Mouse (Mus musculus) neural tube, postnatal 0 days (tissue): ENCODE data around the gene Defb19. TPM values are rescaled to one million over a fixed set of nuclear protein-coding genes. Genes with fewer than 3 reads are reported as not detected.

Experiments used
- polyA plus RNA-seq: library from polyadenylated mRNA; unstranded; fragments of >200 nt; fragmentation: Nextera tagmentation; extraction: Ambion mirVana; gene quantifications from 2 replicates; pipeline ENCODE4 v1.2.1, GENCODE M21; 2015

Defb19 gene
- polyA plus RNA-seq = not detected in 2 replicates

DNA sequence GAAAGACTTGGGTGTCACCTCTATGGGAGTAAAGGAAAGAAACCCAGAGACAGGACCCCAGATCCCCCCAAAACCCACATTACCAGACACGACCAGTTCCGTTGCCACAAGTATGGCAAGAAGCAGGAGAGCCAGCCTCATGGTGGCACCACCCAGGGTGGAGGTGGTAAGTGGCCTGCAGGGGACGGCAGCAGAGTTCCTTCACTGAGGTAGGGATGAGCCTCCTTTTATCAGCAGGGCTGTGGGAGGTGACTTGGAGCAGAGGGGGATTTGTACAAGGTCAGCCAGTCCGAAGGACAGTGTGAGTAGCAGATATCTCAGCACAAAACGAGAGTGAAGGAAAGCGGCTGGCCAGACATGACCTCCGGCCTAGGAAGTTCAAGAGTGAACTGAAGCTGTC, at the start of gene Defb19:
Gene Defb19 (minus strand): TSS at position 206 of the 400 bp plus-strand sequence.

DNA sequence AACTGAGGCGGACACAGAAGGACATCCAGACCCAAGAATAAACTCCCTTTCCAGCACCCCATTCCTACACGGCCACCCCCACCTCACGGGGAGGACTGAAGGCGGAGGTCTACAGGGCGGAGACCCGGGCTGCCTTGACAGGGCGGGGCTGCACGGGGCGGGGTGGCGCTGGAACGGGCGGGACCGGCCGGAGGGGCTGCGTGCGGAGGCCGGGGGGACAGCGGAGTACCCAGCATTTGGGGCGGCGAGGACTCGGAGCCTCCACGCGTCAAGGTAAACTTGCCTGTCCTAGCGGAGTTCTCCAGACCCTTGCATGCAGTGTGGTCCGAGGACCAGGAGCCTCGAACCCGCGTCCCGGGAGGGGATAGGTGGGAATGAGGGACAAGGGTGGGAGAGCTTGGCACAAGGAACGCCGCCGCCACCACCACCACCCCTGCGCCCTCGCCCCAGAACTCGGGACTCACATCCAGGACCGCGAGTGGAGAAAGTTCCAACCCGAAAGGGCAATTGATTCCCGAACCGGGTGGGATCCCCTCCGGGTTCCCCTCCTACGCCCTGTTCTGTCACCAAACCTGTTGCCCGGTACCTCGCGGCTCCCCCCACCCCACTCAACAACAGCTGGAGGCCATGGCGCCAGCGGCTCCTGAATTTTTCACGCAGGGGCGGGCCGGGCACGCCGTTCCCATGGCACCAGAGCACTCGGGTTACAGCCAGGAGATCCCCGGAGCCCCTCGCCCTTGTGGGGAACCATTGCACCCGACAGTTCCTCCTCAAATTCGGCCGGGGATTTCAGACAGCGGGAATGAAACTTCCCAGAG, 46.9 kb upstream of the Defb19 start, which contains the start of gene Rem1:
Gene Rem1 (plus strand): TSS at position 178 of the 818 bp plus-strand sequence.

DNA sequence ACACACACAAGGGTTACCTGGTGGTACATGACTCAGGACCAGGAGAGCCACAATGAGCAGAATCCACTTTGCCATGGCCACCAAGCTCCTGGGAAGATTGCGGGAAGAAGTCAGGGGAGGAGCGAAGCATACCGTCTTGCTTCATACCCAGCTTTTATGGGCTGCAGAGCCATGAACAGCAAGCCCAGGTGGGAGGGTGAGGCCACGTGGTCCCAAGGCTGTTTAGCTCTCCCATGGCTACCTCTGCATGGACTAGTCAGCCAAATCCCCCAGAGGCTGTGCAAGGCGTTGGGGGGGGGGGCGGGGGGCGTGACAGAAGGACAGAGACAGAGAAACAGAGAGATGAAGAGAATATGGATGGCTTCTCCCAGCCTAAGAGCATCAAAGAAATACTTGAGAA, 42.8 kb upstream of the Defb19 start, which contains the start of gene Defb25:
Gene Defb25 (minus strand): TSS at position 101 of the 400 bp plus-strand sequence.

DNA sequence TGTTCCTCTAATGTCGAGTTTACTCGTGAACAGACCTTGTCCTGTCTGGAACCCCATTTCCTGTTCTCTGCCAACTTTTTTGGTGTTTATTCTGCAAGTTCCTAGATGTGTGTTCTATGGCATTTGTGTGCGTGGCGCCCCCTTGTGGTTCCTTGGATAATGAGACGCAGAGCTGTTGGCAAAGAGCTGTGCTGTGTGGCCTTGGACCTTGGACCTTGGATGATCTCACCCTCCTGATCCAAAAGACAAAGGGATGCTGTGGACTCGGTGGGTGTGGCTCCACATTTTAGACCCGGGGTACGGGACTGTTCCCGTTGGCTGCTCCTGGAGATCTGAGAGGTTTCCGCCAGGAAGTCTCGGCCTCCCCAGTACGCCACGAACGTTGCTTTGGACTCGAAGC, 23.9 kb upstream of the Defb19 start, which contains the start of gene Defb36:
Gene Defb36 (plus strand): TSS at position 271 of the 400 bp plus-strand sequence.

DNA sequence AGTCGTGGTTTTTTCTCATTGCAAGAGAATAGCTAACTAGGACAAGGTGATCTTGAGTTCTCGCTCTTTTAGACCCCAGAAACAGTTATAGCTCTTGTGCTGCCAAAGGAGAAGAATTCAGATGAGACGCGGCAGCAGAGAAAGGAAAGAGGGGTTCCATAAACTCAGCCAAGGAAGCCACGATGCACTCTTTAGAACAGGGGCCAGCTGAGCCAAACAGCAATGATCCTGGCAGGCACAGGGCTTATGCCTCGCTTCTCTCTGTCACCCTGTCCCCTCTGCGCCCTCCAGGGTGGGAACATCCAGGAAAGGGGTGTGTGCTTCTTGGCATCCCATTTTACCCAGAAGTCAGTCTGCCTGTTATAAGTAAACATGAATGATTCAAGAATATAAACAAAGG, 19.2 kb upstream of the Defb19 start, which contains the start of gene Defb45:
Gene Defb45 (minus strand): TSS at position 101 of the 400 bp plus-strand sequence.

DNA sequence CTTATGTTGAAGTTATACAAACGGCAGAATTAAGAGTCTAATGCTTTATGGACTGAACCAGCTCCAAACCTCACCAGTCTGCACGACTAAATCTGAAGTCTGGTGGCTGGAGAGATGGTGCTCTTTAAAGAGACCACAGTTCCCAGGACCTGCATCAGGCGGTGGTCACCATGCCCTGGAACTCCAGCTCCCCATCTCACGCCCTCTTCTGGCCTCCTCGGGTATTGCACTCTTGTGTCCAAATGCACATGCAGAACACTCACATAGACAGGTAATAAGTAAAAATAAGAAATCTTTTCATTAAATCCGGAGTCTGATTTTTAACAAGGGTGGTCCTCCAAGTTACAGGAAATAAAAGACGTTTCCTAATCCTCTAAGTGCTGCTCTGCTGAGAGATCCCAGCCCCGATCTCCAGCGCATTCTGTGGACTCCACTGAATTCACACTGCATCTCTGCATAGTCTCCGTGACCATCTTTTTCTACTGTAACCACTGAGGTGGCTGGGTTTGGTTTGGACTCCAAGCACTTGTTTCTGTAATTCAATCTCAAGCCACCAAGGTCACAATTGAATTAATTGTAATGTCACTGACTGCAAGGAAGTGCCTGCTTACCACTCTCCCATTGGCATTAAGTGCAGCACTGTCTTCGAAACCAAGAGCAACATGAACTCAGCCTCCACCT, 7.9 kb downstream of the Defb19 start, which contains the start of gene Defb21:
Gene Defb21 (plus strand): TSS at position 631 of the 681 bp plus-strand sequence.

DNA sequence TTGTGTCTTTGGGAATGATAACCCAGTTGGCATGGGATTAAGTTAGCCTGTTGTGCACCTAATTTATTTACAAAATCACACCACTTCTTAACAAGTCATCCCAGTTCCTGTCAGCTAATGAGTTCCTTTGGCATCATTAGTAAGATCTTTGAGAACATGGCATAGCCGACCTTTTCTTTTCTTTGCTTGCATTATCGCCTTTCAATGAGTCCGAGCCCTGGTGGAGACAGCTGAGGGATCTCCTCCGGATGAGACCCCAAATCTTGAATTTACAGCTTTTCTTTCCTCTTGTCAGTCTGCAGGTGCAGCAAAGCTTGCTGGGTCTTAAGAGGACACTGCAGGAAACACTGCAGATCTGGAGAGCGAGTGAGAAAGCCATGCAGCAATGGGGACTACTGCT, 11.1 kb downstream of the Defb19 start, which contains the start of gene Gm17416:
Gene Gm17416 (plus strand): TSS at position 301 of the 400 bp plus-strand sequence.

DNA sequence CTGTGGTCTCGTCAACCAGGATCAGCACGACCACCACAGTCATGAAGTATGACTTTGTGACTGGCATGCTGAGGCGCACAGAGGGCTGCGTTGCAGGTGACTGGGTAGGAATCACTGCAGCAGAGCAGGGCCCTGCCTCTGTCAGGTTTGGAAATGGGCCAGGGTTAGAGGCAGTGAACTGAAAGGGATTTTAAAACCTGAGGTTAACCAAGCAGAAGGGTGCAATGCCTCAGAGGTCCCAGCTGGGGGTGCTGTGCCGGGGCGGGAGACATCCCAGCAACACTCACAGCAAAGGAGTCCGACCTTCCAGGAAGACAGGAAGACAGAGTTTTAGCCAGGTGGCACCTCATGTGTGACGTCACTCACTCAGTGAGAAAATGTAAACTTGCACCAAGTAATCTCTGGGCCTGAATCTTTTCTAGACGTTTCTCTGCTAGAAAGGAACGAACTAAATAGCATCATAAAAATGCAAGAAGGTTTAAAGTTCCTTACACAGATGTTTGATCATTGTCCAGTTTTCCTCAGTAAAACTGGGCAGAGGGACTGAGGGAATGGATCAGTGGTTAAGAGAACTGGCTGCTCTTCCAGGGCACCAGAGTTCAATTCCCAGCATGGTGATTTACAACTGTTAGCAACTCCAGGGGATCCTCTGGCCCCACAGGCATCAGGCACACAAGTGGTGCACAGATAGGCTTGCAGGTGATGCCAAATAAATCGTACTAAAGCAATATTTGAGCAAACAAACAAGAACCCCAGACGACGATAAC, 40.0 kb downstream of the Defb19 start, which contains the start of gene Defb29:
Gene Defb29 (minus strand): TSS at position 155 of the 767 bp plus-strand sequence.

Other genes with a start within 250 kb of the Defb19 start
- 68.0 and 87.5 TPM in 2 replicates for gene Rbck1, start 247.7 kb downstream of the Defb19 start, polyA plus RNA-seq
- gene Trib3, start 236.3 kb downstream of the Defb19 start, polyA plus RNA-seq = 2.4 and 2.8 TPM in 2 replicates
- gene Nrsn2, start 203.7 kb downstream of the Defb19 start, polyA plus RNA-seq = 97.7 and 99.5 TPM in 2 replicates
- gene Sox12, start 182.2 kb downstream of the Defb19 start, polyA plus RNA-seq = 9.8 and 10.3 TPM in 2 replicates
- gene Zcchc3, start 165.3 kb downstream of the Defb19 start, polyA plus RNA-seq = 15.7 and 16.3 TPM in 2 replicates
- 3.1 and 3.2 TPM in 2 replicates for gene 6820408C15Rik, start 164.7 kb downstream of the Defb19 start, polyA plus RNA-seq
- gene Defb23, start 115.7 kb downstream of the Defb19 start, polyA plus RNA-seq = not detected in 2 replicates
- not detected in 2 replicates for gene Defb20, start 103.2 kb downstream of the Defb19 start, polyA plus RNA-seq
- gene Defb22, start 90.2 kb downstream of the Defb19 start, polyA plus RNA-seq = not detected in 2 replicates
- not detected in 2 replicates for gene Defb26, start 68.6 kb downstream of the Defb19 start, polyA plus RNA-seq
- not detected in 2 replicates for gene Defb28, start 62.1 kb downstream of the Defb19 start, polyA plus RNA-seq
- gene Defb29, start 40.2 kb downstream of the Defb19 start, polyA plus RNA-seq = not detected in 2 replicates
- gene Gm17416, start 11.0 kb downstream of the Defb19 start, polyA plus RNA-seq = not detected in 2 replicates
- not detected in 2 replicates for gene Defb21, start 7.6 kb downstream of the Defb19 start, polyA plus RNA-seq
- gene Defb45, start 19.1 kb upstream of the Defb19 start, polyA plus RNA-seq = not detected in 2 replicates
- not detected in 2 replicates for gene Defb36, start 24.0 kb upstream of the Defb19 start, polyA plus RNA-seq
- gene Defb25, start 42.7 kb upstream of the Defb19 start, polyA plus RNA-seq = not detected in 2 replicates
- gene Rem1, start 46.6 kb upstream of the Defb19 start, polyA plus RNA-seq = 0.92 and 0.96 TPM in 2 replicates
- 139 and 149 TPM in 2 replicates for gene H13, start 89.1 kb upstream of the Defb19 start, polyA plus RNA-seq
- gene Mcts2, start 106.7 kb upstream of the Defb19 start, polyA plus RNA-seq = 33.4 and 40.2 TPM in 2 replicates
- gene Id1, start 155.9 kb upstream of the Defb19 start, polyA plus RNA-seq = 66.5 and 81.4 TPM in 2 replicates
- gene Cox4i2, start 173.9 kb upstream of the Defb19 start, polyA plus RNA-seq = 4.0 and 4.9 TPM in 2 replicates